Mouse (Mus musculus) spleen, adult 2 months (tissue): Measurements from ENCODE around the gene Shld2.

ENCODE experiments used
- CTCF ChIP-seq: fragments of 200-500 bp; IDR thresholded peaks from 2 replicates; pipeline ENCODE4 v1.5.1; 2011; ENCODE audit warnings: mild to moderate bottlenecking, inconsistent platforms; ENCODE audit not compliant: insufficient read depth, insufficient read length, insufficient replicate concordance; ENCODE audit errors: extremely low read depth
- POLR2A ChIP-seq: fragments of 200-500 bp; IDR thresholded peaks from 2 replicates; pipeline ENCODE4 v1.6.1; 2011; ENCODE audit warnings: low read depth, low read length, inconsistent platforms

- TF ChIP-seq CTCF (no peak), POLR2A (no peak)
Measured at GRCm38 (mm10) chr14:34293641-34294040, 16.7 kb downstream of the Shld2 start.
